Mouse (Mus musculus) CD4-positive, CD25-positive, alpha-beta regulatory T cell, adult 4 months (primary cell): ENCODE results near the gene Ppp2r2c. TPM values are rescaled to one million over a fixed set of nuclear protein-coding genes. Genes with fewer than 3 reads are reported as not detected.
"Not testable (repeated sequence)": the region's sequence is repeated elsewhere in the genome, so short reads cannot be mapped to it uniquely, and the experiment has no call there.

ENCODE experiments used
- ATAC-seq: one replicate; pipeline ENCODE4 v1.8.0; 2017
- polyA plus RNA-seq, 2 experiments: library from polyadenylated mRNA; unstranded; fragments of 100-300 nt; shearing (Covaris generic); gene quantifications; one replicate each; pipeline ENCODE4 v1.2.1; 2017

Ppp2r2c gene
- polyA plus RNA-seq, 2 experiments from 2014 or later, result not detected

GRCm38 (mm10) chr5:36935486-36936473 is 67.5 kb downstream of the Ppp2r2c start:
- no peak for ATAC-seq

GRCm38 (mm10) chr5:36936548-36936947 is 68.2 kb downstream of the Ppp2r2c start:
- ATAC-seq, result no peak

DNA sequence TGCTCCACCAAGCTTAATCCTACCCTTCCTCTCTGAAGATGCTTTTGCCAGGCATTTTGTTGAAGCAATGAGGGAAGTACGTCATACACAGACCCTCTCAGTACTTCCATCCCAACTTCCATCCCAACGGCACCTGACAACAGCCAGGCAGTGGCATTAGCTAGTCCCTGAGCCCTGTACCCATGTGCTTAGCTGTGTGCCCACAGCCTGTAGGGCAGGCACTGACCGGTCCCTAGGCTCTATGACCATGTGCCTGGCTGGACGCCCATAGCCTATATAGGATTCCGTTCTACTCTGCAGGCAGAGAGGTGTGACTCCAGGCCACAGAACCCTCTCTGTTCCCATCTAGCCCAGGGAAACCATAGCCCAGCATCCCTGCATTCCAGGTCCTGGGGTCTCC is 69.7 kb downstream of the Ppp2r2c start:
- ATAC-seq, result no peak

GRCm38 (mm10) chr5:36938991-36939390 is 70.7 kb downstream of the Ppp2r2c start:
- not testable (repeated sequence) for ATAC-seq

DNA sequence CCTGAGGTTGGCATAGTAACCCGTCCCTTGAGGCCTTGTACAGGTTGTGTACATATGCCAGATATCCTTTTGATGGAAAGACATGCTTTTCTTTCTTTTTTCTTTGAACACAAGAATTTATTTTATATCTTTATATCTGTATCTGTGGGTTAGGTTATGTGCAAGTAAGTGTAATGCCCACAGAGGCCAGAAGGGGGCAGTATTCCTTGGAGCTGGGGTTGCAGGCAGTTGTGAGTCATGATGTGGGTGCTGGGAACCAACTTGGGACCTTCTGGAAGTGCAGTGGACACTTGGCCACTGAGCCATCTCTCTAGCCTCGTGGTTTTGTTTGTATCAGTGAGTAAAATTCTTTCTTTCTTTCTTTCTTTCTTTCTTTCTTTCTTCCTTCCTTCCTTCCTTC is 74.1 kb downstream of the Ppp2r2c start:
- ATAC-seq, result no peak

DNA sequence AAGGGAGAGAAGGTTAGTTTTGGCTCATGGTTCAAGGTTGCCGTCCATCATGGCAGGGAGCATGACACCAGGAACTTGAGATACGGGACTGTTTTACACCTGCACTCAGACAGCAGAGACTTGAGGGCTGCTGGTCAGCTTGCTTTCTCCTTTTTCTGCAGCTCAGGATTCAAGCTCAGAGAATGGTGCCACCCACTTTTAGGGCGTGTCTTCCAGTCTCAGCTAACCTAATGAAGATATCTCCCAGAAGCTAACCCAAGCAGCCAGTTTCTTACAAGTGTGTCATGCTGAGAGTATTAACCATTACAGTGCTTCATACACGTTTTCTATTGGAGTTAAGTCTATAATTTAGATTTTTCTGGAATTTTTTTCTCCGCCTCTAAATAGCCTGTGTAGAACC is 76.2 kb downstream of the Ppp2r2c start:
- ATAC-seq, result no peak

GRCm38 (mm10) chr5:36945102-36945701 is 76.9 kb downstream of the Ppp2r2c start:
- no peak for ATAC-seq

- no peak for ATAC-seq
Measured at GRCm38 (mm10) chr5:36945713-36946112, 77.4 kb downstream of the Ppp2r2c start.

- ATAC-seq, result no peak
Measured at GRCm38 (mm10) chr5:36946445-36946844, 78.1 kb downstream of the Ppp2r2c start.

DNA sequence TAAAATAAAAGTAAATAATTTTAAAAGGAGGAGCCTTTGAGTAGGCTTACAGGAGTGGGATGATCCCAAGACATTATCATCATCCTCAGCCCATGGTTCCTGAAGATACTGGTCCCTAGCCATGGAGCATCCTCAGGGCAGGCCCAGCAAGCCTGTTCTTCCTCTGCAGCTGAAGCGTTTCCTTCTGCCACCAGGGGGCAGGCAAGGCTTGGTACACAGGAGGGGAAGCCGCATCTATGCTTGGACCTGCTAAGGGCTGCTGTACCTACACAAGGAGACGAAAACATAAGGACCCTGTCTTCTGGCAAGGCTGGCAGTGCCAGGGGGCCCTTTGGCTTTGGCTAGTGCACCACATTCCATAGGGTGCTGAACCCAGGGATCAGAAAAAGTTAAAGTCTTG is 80.5 kb downstream of the Ppp2r2c start:
- ATAC-seq, result no peak

DNA sequence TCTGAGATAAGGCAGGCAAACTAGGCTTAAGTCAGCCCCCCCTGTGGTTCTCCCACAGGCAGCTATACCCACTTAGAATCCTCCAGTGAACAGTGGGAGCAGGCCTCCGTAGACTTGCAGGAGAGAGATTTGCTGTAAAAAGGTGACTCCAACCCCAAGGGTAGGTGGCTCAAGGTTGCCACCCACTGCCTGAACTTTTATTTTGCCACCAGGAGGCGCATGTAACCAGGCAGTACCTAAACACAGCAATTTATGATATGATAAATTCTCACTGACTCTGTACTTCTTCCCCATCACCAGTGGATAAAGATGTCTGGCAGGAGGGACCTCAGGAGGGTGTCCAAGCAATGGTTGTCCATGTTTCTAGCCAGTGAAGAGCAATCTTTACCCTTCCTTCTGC is 82.6 kb downstream of the Ppp2r2c start:
- ATAC-seq, result no peak

DNA sequence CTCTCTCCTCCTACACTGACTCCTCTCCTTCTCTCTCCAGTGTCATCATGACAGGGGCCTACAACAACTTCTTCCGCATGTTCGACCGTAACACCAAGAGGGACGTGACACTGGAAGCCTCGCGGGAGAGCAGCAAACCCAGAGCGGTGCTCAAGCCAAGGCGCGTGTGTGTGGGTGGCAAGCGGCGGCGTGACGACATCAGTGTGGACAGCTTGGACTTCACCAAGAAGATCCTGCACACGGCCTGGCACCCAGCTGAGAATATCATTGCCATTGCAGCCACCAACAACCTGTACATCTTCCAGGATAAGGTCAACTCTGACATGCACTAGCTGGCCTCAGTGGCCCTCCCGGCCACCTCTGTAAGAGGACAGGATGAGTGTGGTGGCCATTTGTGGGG is 84.0 kb downstream of the Ppp2r2c start:
- no peak for ATAC-seq

DNA sequence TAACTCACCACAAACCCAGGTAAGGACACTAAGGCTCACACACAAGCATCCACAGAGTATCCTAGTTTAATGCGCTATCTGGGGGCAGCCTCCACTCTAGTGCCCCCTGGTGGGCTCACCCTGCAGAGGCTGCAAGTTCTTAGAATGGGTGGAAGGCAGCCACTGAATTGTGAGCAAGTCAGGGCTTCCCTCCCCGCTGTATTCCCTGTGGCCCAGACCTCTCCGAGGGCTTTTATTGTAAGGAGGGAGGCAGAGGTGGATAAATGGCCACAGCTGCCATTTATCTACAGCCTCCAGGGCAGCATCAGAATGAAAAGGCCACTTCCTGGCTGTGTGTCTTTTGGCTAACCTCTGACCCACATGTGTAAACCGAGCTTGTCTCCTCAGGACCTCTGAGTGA is 87.1 kb downstream of the Ppp2r2c start:
- no peak for ATAC-seq

GRCm38 (mm10) chr5:36958837-36959236 is 90.5 kb downstream of the Ppp2r2c start:
- peak; percentile 41 for ATAC-seq

DNA sequence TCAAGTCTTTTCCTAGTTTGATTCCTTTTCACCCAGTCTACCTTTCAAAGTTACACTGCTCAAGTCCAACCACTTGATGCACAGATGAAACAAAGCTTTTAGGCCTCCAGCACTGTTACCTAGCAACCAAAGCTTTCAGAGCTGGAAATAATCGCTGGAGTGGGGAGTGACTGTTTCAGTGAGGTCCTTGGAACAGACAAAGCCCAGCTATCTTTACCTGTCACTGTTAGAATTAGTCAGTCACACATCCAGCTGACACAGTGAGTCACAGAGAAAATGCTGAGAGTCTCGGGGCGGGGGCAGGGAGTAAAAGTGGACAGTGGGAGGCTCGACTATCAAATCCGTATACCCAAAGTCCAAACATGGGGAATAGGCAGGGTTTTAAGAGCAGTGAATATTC is 92.2 kb downstream of the Ppp2r2c start:
- no peak for ATAC-seq

DNA sequence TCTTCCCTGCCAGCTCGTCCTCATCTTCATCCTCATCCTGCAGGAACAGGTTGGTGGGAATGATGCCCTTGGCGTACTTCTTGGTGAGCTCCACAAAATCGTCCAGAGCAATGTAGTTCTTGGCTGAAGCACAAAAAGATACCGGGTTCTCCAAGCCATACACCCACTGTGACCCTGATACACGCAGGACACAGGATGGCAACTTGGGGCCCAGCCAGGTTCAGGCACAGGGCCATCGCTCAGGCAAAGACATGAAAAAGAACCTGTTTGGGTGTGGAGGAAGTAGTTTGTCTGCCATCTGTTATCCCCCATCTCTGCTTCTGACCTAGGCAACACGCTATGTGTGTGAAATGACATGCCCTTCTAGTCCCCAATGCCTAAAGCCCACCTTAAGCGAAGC is 103.3 kb downstream of the Ppp2r2c start:
- ATAC-seq, result no peak

DNA sequence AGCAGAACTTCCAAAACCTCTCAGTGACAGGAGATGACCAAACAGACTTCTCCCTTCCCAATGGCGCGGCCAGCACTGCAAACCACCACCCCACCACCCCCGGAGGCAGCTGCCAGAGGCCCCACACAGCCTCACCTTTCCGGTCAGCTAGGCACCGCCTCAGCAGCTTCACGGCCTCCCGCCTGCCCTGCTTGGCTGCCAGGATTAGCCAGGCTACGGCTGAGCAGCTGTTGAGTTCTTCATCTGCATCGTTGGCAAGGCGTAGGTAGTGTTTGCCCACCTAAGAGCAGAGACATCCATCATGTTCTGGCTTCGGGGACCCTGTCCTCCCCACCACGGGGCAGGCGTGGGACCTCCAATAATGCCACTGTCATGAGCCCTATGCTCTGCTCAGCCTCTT is 107.0 kb downstream of the Ppp2r2c start:
- no peak for ATAC-seq

GRCm38 (mm10) chr5:36977809-36978208 is 109.5 kb downstream of the Ppp2r2c start:
- no peak for ATAC-seq

DNA sequence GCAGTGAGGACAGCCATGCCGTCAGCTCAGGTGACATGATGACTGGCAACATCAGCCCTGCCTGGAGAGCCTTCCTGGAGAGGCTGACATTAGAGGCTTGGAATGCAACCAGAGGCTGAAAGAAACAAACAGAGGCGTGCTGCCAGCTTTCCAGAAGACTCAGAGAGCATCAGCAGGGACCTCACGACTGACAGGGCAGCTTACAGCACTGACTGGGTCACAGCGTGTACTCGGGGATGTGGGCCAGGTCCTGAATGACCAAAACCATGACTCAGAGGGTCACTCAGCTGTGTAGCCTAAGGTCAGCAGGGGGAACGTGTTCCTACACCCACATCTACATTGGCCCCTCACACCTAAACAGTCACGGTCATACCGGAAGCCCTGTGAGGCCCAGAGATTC is 110.7 kb downstream of the Ppp2r2c start:
- ATAC-seq, result no peak

- no peak for ATAC-seq
Measured at GRCm38 (mm10) chr5:36979631-36980030, 111.3 kb downstream of the Ppp2r2c start.

- no peak for ATAC-seq
Measured at GRCm38 (mm10) chr5:36982271-36982670, 114.0 kb downstream of the Ppp2r2c start.

GRCm38 (mm10) chr5:36986617-36987016 is 118.3 kb downstream of the Ppp2r2c start:
- ATAC-seq, result no peak

DNA sequence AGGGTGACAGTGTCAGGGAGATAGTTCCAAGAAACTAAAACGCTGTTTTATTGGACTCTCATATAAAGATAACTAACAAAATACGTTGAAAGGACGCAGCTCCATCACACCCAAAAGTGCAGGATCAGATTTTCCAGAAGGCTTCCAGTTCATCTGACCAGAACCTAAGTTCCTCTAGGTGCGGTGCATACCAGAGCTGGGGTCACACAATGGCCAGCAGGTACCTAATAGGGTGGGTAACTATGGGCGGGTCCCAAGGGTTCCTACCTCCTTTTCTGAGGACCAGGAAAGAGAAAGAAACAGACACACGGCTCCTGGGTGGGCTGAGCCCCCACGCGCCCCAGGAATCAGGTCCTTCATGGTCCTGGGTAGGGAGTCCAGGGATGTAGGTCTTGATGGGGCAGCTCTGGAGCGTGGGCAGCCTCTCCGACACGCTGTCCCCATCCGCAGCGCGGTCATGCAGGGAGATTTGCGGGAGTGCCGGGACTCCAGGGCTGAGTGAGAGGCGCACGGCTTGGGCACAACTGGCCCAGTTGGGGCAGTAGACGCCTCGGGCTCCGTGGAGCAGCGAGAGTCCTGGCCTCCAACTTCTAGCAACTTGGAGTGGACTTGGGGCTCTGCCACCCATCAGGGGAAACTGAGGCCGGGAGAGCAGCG is 119.9 kb downstream of the Ppp2r2c start:
- no peak for ATAC-seq
